13 mouse cellular contexts compared by ENCODE assay signal in the genomic region with DNA sequence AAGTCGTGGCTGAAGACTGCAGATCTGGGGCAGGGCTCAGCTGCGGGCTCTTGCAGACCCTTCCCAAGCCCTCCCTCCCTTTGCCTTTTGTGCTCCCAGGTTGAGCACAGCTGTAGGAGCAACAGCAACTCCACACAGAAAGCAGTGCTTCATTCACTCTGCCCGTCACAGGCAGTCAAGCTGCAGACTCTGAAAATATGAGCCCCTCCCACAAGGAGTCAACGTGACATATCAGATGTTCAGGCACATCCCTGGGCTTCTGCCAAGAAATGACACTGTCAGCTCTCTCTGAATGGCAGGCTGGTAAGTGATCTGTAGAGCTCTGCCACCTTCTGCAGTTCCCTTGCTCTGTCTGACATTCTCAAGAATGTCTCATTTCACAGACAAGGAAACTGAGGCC. TPM values are rescaled to one million over a fixed set of nuclear protein-coding genes. Genes with fewer than 3 reads are reported as not detected.
DNase-seq lines count a peak whose midpoint lies in the region; ATAC-seq and TF ChIP-seq lines count a peak whose summit lies in the region.
"Had no signal": no experiment of that assay in that cellular context is flagged by ENCODE, and none has a peak within 500 bp of the region (broad histone marks: within the 10 kb centered on the region; RNA-seq: fewer than 3 reads in every experiment).

No protein-coding gene starts in this region.

- H3K27ac ChIP-seq in gastrocnemius, adult 2 months: peak overlapping the region; percentile 16; the same call in 1 of the 2 replicates
- H3K27ac ChIP-seq in midbrain, embryonic 14.5 days (replicated peaks; ENCODE audit: low read depth, low read length): no peak overlapping the region
- no peak overlapping the region for H3K27ac ChIP-seq in midbrain, embryonic 10.5 days (replicated peaks)
- no peak overlapping the region for H3K27ac ChIP-seq in embryonic facial prominence, embryonic 14.5 days (replicated peaks; ENCODE audit: low read depth, low read length)
- H3K27ac ChIP-seq: stomach, embryonic 15.5 days had no signal

- no peaks in the 10 kb centered on the region for H3K36me3 ChIP-seq in midbrain, embryonic 14.5 days (ENCODE audit: control insufficient read depth, insufficient read depth, low read length)
- no peaks in the 10 kb centered on the region for H3K36me3 ChIP-seq in midbrain, embryonic 10.5 days
- no peaks in the 10 kb centered on the region for H3K36me3 ChIP-seq in embryonic facial prominence, embryonic 14.5 days (ENCODE audit: control insufficient read depth, insufficient read depth, low read length)
- H3K36me3 ChIP-seq: stomach, embryonic 15.5 days had no signal

- H3K4me2 ChIP-seq in midbrain, embryonic 14.5 days (ENCODE audit: low read length): no peak overlapping the region
- no peak overlapping the region for H3K4me2 ChIP-seq in embryonic facial prominence, embryonic 14.5 days (ENCODE audit: low read depth, low read length)
- H3K4me2 ChIP-seq: stomach, embryonic 15.5 days had no signal

- ATAC-seq in midbrain, embryonic 14.5 days (ENCODE audit: low FRiP score, low TSS enrichment): no peak
- no peak for ATAC-seq in embryonic facial prominence, embryonic 14.5 days (ENCODE audit: low read depth)

- no peak overlapping the region for H3K4me3 ChIP-seq in gastrocnemius, adult 2 months
- no peak overlapping the region for H3K4me3 ChIP-seq in midbrain, embryonic 14.5 days (replicated peaks; ENCODE audit: low read depth, low read length)
- H3K4me3 ChIP-seq in midbrain, embryonic 10.5 days: no peak overlapping the region
- H3K4me3 ChIP-seq in embryonic facial prominence, embryonic 14.5 days (ENCODE audit: low read depth, low read length): no peak overlapping the region
- H3K4me3 ChIP-seq: myocyte; stomach, embryonic 15.5 days had no signal

- H3K9me3 ChIP-seq in midbrain, embryonic 14.5 days (ENCODE audit: control insufficient read depth, low read length): no peaks in the 10 kb centered on the region
- H3K9me3 ChIP-seq in midbrain, embryonic 10.5 days (replicated peaks): no peaks in the 10 kb centered on the region
- no peaks in the 10 kb centered on the region for H3K9me3 ChIP-seq in embryonic facial prominence, embryonic 14.5 days (ENCODE audit: control insufficient read depth, low read length)
- H3K9me3 ChIP-seq: stomach, embryonic 15.5 days had no signal

- TF ChIP-seq CTCF in gastrocnemius, adult 2 months (IDR thresholded peaks at IDR 0.05): no peak

- peaks cover 9% of the 10 kb centered on the region for H3K4me1 ChIP-seq in midbrain, embryonic 14.5 days (ENCODE audit: control insufficient read depth, insufficient read depth, low read length)
- H3K4me1 ChIP-seq in midbrain, embryonic 10.5 days: peaks cover 31% of the 10 kb centered on the region
- peaks cover 10% of the 10 kb centered on the region for H3K4me1 ChIP-seq in embryonic facial prominence, embryonic 14.5 days (ENCODE audit: control insufficient read depth, insufficient read depth, low read length)

- WGBS in midbrain, embryonic 14.5 days: 30% methylated on average over 4 of the region's 4 CpGs
- 55% methylated on average over 4 of the region's 4 CpGs for WGBS in midbrain, embryonic 10.5 days
- WGBS in embryonic facial prominence, embryonic 14.5 days: 13% methylated on average over 4 of the region's 4 CpGs

- peaks cover 3% of the 10 kb centered on the region; the same call in 1 of the 2 replicates for H3K27me3 ChIP-seq in midbrain, embryonic 14.5 days (ENCODE audit: control insufficient read depth, insufficient read depth, low read length)
- H3K27me3 ChIP-seq in midbrain, embryonic 10.5 days (ENCODE audit: low read depth, poor library complexity, severe bottlenecking): peaks cover 89% of the 10 kb centered on the region
- H3K27me3 ChIP-seq in embryonic facial prominence, embryonic 14.5 days (replicated peaks; ENCODE audit: control insufficient read depth, insufficient read depth, low read length): no peaks in the 10 kb centered on the region
- H3K27me3 ChIP-seq: stomach, embryonic 15.5 days had no signal

- no peak overlapping the region for H3K9ac ChIP-seq in midbrain, embryonic 14.5 days (replicated peaks; ENCODE audit: low read length)
- no peak overlapping the region for H3K9ac ChIP-seq in embryonic facial prominence, embryonic 14.5 days (ENCODE audit: low read depth, low read length)
- H3K9ac ChIP-seq: stomach, embryonic 15.5 days had no signal

- DNase-seq in gastrocnemius, adult 2 months: peak; percentile 32
- DNase-seq in gastrocnemius, adult 8-10 months (ENCODE audit: low spot score in 2 of 2): no peak
- DNase-seq in midbrain, embryonic 14.5 days: peak; percentile 53
- no peak for DNase-seq in midbrain, embryonic 10.5 days (ENCODE audit: low spot score)
- peak; percentile 74 for DNase-seq in embryonic facial prominence, embryonic 14.5 days (ENCODE audit: low spot score)
- peak; percentile 54 to 58 for DNase-seq in layer of hippocampus, postnatal 36 days
- DNase-seq in kidney, adult 18-20 months: no peak
- no peak for DNase-seq in heart, postnatal 25 days (ENCODE audit: low spot score)
- DNase-seq: cerebellum, adult 11 months; heart, postnatal 10 days; kidney, adult 8-10 months had no signal

- intact Hi-C loops in gastrocnemius, adult 2 months (cut with DNase I): loop anchor here (10.0 kb wide), 1 partner anchor 213 kb away; no protein-coding TSS in a partner anchor
- intact Hi-C loops in heart, postnatal 25 days (cut with DNase I): loop anchor here (5.0 kb wide), 1 partner anchor 215 kb away; no protein-coding TSS in a partner anchor

RNA-seq across cellular contexts. Expression of a gene that starts 45.2 kb away (rescaled TPM):
- 1 to 10 TPM; 1.5 to 3.9 TPM for total RNA-seq in gastrocnemius, adult 2 months (2021)
- 1 to 10 TPM in 2 of 4 experiments, under 1 TPM in 2; 0.56 to 1.3 (median 1.1) TPM for total RNA-seq in gastrocnemius, adult 8-10 months (2022)
- polyA plus RNA-seq in midbrain, embryonic 14.5 days (2014; fragmentation: Nextera tagmentation; extraction: Ambion mirVana): 0.18 and 0.20 TPM in 2 replicates
- 0.19 and 0.25 TPM in 2 replicates for polyA plus RNA-seq in midbrain, embryonic 10.5 days (2016; fragmentation: Nextera tagmentation; extraction: Ambion mirVana)
- polyA plus RNA-seq in embryonic facial prominence, embryonic 14.5 days (2014; fragmentation: Nextera tagmentation; extraction: Ambion mirVana): 3.1 and 4.1 TPM in 2 replicates
- total RNA-seq in layer of hippocampus, postnatal 36 days (2021): under 1 TPM; 0.15 to 0.35 TPM
- total RNA-seq in heart, postnatal 25 days (2021): 1 to 10 TPM; 1.2 to 1.3 TPM

Comparison
In these comparisons a context has a peak if more than half of its experiments do, and no peak if none do; other contexts are left out.
1. DNase-seq: peak in gastrocnemius, adult 2 months (single experiment), midbrain, embryonic 14.5 days (single experiment), embryonic facial prominence, embryonic 14.5 days (single experiment) and layer of hippocampus, postnatal 36 days (2 of 2); none in gastrocnemius, adult 8-10 months (0 of 2), midbrain, embryonic 10.5 days (single experiment), kidney, adult 18-20 months (single experiment) and heart, postnatal 25 days (single experiment).